Mouse (Mus musculus): ENCODE measurements at regions not wholly inside any gene's neighbourhood (a gene's known extent, or its start where the extent isn't known, plus 50 kb on each side); places are given as distances from the start of the nearest gene placed in this dataset.

- WGBS: 81% methylated on average over 3 of the region's 3 CpGs
- Histone ChIP-seq H3K36me3 (no peaks in the 10 kb centered on the region), H3K4me3 (no peak overlapping the region), H3K9ac (no peak overlapping the region), H3K4me2 (no peak overlapping the region), H3K9me3 (no peaks in the 10 kb centered on the region), H3K4me1 (no peaks in the 10 kb centered on the region), H3K27ac (replicated peaks) (no peak overlapping the region), H3K27me3 (replicated peaks) (no peaks in the 10 kb centered on the region)
- ATAC-seq (ENCODE audit: extremely low read depth, insufficient number of reproducible peaks, low FRiP score, low TSS enrichment): no peak
Observed at GRCm38 (mm10) chr13:31367226-31367625, 188.7 kb upstream of the Foxq1 start.

GRCm38 (mm10) chr13:31369182-31369581 is 186.8 kb upstream of the Foxq1 start:
- no peak overlapping the region for H3K4me2 ChIP-seq
- no peak overlapping the region for H3K4me3 ChIP-seq
- no peak overlapping the region for H3K9ac ChIP-seq
- H3K27ac ChIP-seq (replicated peaks): no peak overlapping the region
- ATAC-seq (ENCODE audit: extremely low read depth, insufficient number of reproducible peaks, low FRiP score, low TSS enrichment): no peak
- H3K9me3 ChIP-seq: no peaks in the 10 kb centered on the region
- no peaks in the 10 kb centered on the region for H3K4me1 ChIP-seq
- no peaks in the 10 kb centered on the region for H3K27me3 ChIP-seq (replicated peaks)
- H3K36me3 ChIP-seq: no peaks in the 10 kb centered on the region
- WGBS: 71% methylated on average over 4 of the region's 4 CpGs

- WGBS: 58% methylated on average over 6 of the region's 6 CpGs
- Histone ChIP-seq H3K4me2 (no peak overlapping the region), H3K4me3 (no peak overlapping the region), H3K36me3 (no peaks in the 10 kb centered on the region), H3K27ac (replicated peaks) (no peak overlapping the region), H3K4me1 (no peaks in the 10 kb centered on the region), H3K9ac (no peak overlapping the region), H3K27me3 (replicated peaks) (no peaks in the 10 kb centered on the region), H3K9me3 (no peaks in the 10 kb centered on the region)
- no peak for ATAC-seq (ENCODE audit: extremely low read depth, insufficient number of reproducible peaks, low FRiP score, low TSS enrichment)
Observed at GRCm38 (mm10) chr13:31370873-31371272, 185.1 kb upstream of the Foxq1 start.

GRCm38 (mm10) chr13:31374006-31374405 is 181.9 kb upstream of the Foxq1 start:
- Histone ChIP-seq H3K4me3 (no peak overlapping the region), H3K9me3 (no peaks in the 10 kb centered on the region), H3K36me3 (no peaks in the 10 kb centered on the region), H3K27me3 (replicated peaks) (no peaks in the 10 kb centered on the region; the same call in 1 of the 2 replicates), H3K4me1 (no peaks in the 10 kb centered on the region), H3K4me2 (no peak overlapping the region), H3K9ac (no peak overlapping the region), H3K27ac (replicated peaks) (no peak overlapping the region)
- no peak for ATAC-seq (ENCODE audit: extremely low read depth, insufficient number of reproducible peaks, low FRiP score, low TSS enrichment)
- 53% methylated on average over 5 of the region's 5 CpGs for WGBS

- no peaks in the 10 kb centered on the region for H3K36me3 ChIP-seq
- WGBS: 47% methylated on average over 4 of the region's 4 CpGs
- no peak overlapping the region for H3K27ac ChIP-seq (replicated peaks)
- no peaks in the 10 kb centered on the region for H3K4me1 ChIP-seq
- no peak overlapping the region for H3K4me2 ChIP-seq
- H3K4me3 ChIP-seq: no peak overlapping the region
- no peak overlapping the region for H3K9ac ChIP-seq
- H3K9me3 ChIP-seq: no peaks in the 10 kb centered on the region
- ATAC-seq (ENCODE audit: extremely low read depth, insufficient number of reproducible peaks, low FRiP score, low TSS enrichment): no peak
- H3K27me3 ChIP-seq (replicated peaks): no peaks in the 10 kb centered on the region
Observed at GRCm38 (mm10) chr13:31393421-31394215, 162.3 kb upstream of the Foxq1 start.

- ATAC-seq (ENCODE audit: extremely low read depth, insufficient number of reproducible peaks, low FRiP score, low TSS enrichment): no peak
- no peak overlapping the region for H3K4me2 ChIP-seq
- no peaks in the 10 kb centered on the region for H3K4me1 ChIP-seq
- H3K4me3 ChIP-seq: no peak overlapping the region
- no peaks in the 10 kb centered on the region for H3K36me3 ChIP-seq
- 59% methylated on average over 5 of the region's 5 CpGs for WGBS
- no peak overlapping the region for H3K9ac ChIP-seq
- no peaks in the 10 kb centered on the region for H3K9me3 ChIP-seq
- no peaks in the 10 kb centered on the region; the same call in 1 of the 2 replicates for H3K27me3 ChIP-seq (replicated peaks)
- no peak overlapping the region for H3K27ac ChIP-seq (replicated peaks)
Observed at GRCm38 (mm10) chr13:31396216-31396910, 159.6 kb upstream of the Foxq1 start.

GRCm38 (mm10) chr13:31397246-31397645 is 158.7 kb upstream of the Foxq1 start:
- H3K4me3 ChIP-seq: no peak overlapping the region
- WGBS: 47% methylated on average over 10 of the region's 10 CpGs

GRCm38 (mm10) chr13:31400401-31400800 is 155.5 kb upstream of the Foxq1 start:
- H3K9ac ChIP-seq: no peak overlapping the region

More at GRCm38 (mm10) chr13:31397246-31397645, 158.7 kb upstream of the Foxq1 start:
- no peak for ATAC-seq (ENCODE audit: extremely low read depth, insufficient number of reproducible peaks, low FRiP score, low TSS enrichment)
- H3K36me3 ChIP-seq: no peaks in the 10 kb centered on the region
- H3K4me1 ChIP-seq: no peaks in the 10 kb centered on the region
- no peaks in the 10 kb centered on the region for H3K9me3 ChIP-seq
- H3K9ac ChIP-seq: no peak overlapping the region
- H3K4me2 ChIP-seq: no peak overlapping the region
- H3K27ac ChIP-seq (replicated peaks): no peak overlapping the region
- H3K27me3 ChIP-seq (replicated peaks): no peaks in the 10 kb centered on the region; the same call in 1 of the 2 replicates

GRCm38 (mm10) chr13:31405312-31405711 is 150.6 kb upstream of the Foxq1 start:
- Histone ChIP-seq H3K4me3 (no peak overlapping the region), H3K9me3 (no peaks in the 10 kb centered on the region), H3K36me3 (no peaks in the 10 kb centered on the region), H3K4me1 (0 out of 2 replicates have a peak, but pooled peaks cover 3% of the 10 kb centered on the region), H3K9ac (no peak overlapping the region), H3K27me3 (replicated peaks) (0 out of 2 replicates have a peak, but pooled peaks cover 4% of the 10 kb centered on the region), H3K27ac (replicated peaks) (no peak overlapping the region), H3K4me2 (no peak overlapping the region)
- WGBS: 74% methylated on average over 2 of the region's 2 CpGs
- no peak for ATAC-seq (ENCODE audit: extremely low read depth, insufficient number of reproducible peaks, low FRiP score, low TSS enrichment)

More at GRCm38 (mm10) chr13:31400401-31400800, 155.5 kb upstream of the Foxq1 start:
- WGBS: 86% methylated on average over 2 of the region's 2 CpGs
- H3K9me3 ChIP-seq: no peaks in the 10 kb centered on the region
- H3K27ac ChIP-seq (replicated peaks): no peak overlapping the region
- no peaks in the 10 kb centered on the region for H3K4me1 ChIP-seq
- H3K4me2 ChIP-seq: no peak overlapping the region
- no peak overlapping the region for H3K4me3 ChIP-seq
- H3K36me3 ChIP-seq: no peaks in the 10 kb centered on the region
- peaks cover 4% of the 10 kb centered on the region; the same call in 1 of the 2 replicates for H3K27me3 ChIP-seq (replicated peaks)
- no peak for ATAC-seq (ENCODE audit: extremely low read depth, insufficient number of reproducible peaks, low FRiP score, low TSS enrichment)

GRCm38 (mm10) chr13:31408439-31409122 is 147.4 kb upstream of the Foxq1 start:
- WGBS: 57% methylated on average over 10 of the region's 10 CpGs
- ATAC-seq (ENCODE audit: extremely low read depth, insufficient number of reproducible peaks, low FRiP score, low TSS enrichment): no peak
- H3K4me2 ChIP-seq: no peak overlapping the region

GRCm38 (mm10) chr13:31409123-31409513 is 146.8 kb upstream of the Foxq1 start:
- WGBS: 79% methylated on average over 2 of the region's 2 CpGs
- Histone ChIP-seq H3K9me3 (no peaks in the 10 kb centered on the region), H3K4me2 (no peak overlapping the region)

More at GRCm38 (mm10) chr13:31408439-31409122, 147.4 kb upstream of the Foxq1 start:
- Histone ChIP-seq H3K4me1 (0 out of 2 replicates have a peak, but pooled peaks cover 3% of the 10 kb centered on the region), H3K9me3 (no peaks in the 10 kb centered on the region), H3K27ac (replicated peaks) (no peak overlapping the region), H3K9ac (no peak overlapping the region), H3K36me3 (no peaks in the 10 kb centered on the region), H3K4me3 (no peak overlapping the region), H3K27me3 (replicated peaks) (no peaks in the 10 kb centered on the region)

More at GRCm38 (mm10) chr13:31409123-31409513, 146.8 kb upstream of the Foxq1 start:
- no peak for ATAC-seq (ENCODE audit: extremely low read depth, insufficient number of reproducible peaks, low FRiP score, low TSS enrichment)
- Histone ChIP-seq H3K4me1 (0 out of 2 replicates have a peak, but pooled peaks cover 3% of the 10 kb centered on the region), H3K4me3 (no peak overlapping the region), H3K36me3 (no peaks in the 10 kb centered on the region), H3K27ac (replicated peaks) (no peak overlapping the region), H3K9ac (no peak overlapping the region), H3K27me3 (replicated peaks) (no peaks in the 10 kb centered on the region)
